Mouse (Mus musculus) kidney, adult 11 months (tissue): ENCODE data around the gene Henmt1.
A peak's percentile ranks its signal among the peaks of the same experiment; 100 is the strongest.

Source experiments
- DNase-seq: peaks from one replicate; pipeline ENCODE4 v3.0.0; 2022

Gene Henmt1

GRCm38 (mm10) chr3:108939573-108939972 is at the start of gene Henmt1:
TSS of gene Henmt1 (plus strand) at chr3:108939873.
- no peak for DNase-seq

GRCm38 (mm10) chr3:108889908-108890307 is 49.8 kb upstream of the Henmt1 start, which contains the start of gene Fndc7:
TSS of gene Fndc7 (minus strand) at chr3:108890008.
- no peak for DNase-seq

DNA sequence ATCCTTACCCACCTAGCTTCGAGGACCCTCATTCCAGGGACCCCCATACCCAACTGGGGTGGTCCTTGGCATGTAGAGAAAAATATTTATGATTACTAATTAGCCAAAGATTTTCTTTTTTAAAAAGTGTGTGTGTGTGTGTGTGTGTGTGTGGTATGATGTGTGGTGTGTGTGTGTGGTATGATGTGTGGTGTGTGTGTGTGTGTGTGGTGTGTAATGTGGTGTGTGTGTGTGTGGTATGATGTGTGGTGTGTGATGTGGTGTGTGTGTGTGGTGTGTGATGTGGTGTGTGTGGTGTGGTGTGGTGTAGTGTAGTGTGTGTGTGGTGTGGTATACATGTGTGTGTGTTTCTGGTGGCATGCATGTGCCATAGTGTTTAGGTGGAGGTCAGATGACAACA is 47.6 kb upstream of the Henmt1 start:
- no peak for DNase-seq

GRCm38 (mm10) chr3:108892914-108893313 is 46.8 kb upstream of the Henmt1 start:
- no peak for DNase-seq

DNA sequence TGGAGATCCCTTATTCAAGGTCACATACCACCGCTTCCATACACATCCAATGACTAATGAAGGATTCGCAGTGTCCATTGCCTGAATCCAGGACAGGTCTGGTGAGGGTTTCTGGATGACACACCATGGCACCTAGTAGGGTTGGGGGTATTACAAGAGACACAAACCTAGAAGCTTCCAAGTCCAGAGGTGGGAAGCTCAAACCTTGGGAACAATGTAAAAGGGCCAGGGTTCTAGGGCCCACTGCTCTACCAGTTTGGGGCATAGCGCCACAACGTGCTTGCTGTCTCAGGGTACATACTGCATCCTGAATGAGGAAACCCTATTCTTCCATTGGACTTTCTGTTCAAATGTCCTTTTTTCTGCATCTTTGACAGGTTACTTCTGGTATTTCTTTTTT is 41.0 kb upstream of the Henmt1 start:
- DNase-seq, result no peak

DNA sequence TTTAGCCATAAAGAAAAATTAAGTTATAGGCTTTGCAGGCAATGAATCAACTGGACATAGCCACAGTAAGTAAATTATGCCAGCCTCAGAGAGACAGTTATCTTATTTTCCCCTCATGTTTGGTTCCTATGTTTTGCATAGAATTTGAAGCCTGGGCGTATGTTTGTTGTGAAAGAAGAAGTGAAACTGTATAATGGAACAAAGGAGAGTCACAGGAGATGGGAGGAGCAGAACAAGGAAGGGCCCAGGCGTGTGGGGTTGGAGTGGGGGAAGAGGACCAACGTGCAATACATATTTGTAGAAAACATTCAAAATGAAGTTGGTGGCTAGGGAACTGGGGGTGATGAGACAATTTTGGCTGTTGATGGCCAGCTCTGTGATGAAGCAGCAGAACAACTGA is 39.5 kb upstream of the Henmt1 start:
- no peak for DNase-seq

- DNase-seq, result no peak
These were observed 39.0 kb upstream of the Henmt1 start for GRCm38 (mm10) chr3:108900681-108901080.

- DNase-seq, result no peak
These were observed 37.6 kb upstream of the Henmt1 start for GRCm38 (mm10) chr3:108902038-108902437.

DNA sequence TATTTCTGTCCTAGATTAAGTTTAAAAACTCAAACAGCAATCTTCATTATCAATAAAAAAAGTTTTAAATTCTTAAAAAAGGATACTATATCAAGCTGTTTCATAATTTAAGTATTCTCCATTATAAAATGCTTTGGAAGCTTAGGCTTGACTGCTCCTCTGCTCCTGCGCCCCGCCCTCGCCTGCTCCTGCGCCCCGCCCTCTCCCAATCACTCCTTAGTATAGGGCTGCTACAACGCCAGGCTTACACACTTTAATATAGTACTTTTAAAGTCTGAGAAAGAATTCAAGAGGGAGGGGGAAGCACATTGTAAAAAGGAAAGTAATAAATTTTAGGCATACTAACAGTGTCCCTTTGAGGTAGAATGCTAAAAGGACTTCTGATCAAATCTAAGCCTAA is 36.7 kb upstream of the Henmt1 start:
- no peak for DNase-seq

DNA sequence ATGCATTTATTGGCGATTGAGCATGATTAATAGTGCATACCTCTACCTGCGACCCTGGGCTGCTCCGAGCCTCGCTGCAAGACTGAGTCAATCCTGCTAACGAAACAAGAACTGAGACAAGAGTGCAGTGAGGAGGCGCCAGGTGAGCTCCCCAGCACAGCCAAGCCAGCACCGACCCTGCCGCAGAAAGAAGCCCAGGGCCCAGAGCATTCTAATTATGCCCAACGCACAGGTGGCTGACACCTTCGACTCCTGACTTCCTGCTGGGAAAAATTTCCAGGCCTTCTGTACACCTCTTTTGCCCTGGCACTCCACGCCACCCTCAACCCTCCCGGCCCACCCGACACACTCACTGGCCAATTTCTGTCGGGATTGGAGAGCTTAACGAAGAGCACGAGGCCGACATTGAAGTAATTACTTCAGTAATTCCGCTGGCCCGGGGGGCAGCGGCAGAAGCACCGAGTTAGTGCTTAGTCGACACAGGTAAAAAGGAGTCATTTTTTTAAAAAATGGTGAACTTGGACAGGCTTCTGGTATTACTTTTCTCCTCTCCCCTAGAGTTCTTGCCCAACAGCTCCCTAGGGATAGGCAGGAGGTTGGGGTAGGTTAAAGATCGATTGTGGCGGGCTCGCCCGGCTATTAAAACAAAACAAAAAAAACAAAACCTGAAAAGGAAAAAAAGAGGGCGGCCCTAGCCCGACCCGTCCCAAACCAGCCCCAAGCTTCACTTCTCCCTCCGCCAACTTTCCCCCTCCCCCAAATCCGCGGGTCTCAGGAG is 29.2 kb upstream of the Henmt1 start:
- peak; percentile 12 for DNase-seq

DNA sequence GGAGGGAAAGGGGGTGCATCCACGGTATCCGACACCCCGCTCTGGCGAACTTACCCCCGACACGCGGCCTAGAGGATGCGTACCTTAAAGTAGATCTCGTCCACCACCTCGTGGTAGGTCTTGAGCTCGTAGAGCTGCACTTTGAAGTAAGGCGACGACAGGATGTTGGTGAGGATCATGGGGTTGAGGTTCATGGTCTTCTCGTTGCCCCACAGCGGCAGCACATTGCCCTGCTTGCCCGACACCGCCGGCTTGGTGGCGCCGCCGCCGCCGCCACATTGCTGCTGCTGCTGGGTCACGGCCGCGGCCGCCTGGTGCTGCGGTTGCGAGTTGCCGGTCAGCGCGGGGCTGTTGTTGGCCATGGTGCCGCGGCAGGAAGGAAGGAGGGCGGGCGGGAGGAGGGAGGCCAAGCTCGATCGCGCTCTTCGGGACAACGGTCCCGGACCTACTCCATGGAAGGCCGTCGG is 28.6 kb upstream of the Henmt1 start:
- DNase-seq, result peak; percentile 63

GRCm38 (mm10) chr3:108911548-108912413 is 27.9 kb upstream of the Henmt1 start, which contains the start of gene Prpf38b:
TSS of gene Prpf38b (minus strand) at chr3:108911727.
- peak; percentile 95 for DNase-seq

DNA sequence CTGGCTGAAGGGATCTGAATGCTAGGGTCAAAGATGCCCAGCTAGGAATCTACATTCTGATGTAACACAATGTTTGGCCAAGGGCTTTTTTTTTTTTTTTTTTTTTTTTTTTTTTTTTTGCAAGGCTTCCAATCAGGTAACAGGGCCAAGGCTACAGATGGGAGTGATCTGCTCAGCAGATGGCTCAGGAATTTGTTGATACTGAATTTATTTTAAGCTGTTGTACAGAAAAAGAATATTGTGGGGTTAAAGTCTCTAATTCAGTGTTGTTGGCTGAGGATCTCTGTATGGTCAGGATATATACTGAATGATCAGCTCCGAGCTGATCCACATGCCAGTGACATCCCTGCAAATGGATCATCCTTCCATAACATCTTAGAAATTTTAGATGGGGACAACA is 23.7 kb upstream of the Henmt1 start:
- no peak for DNase-seq

DNA sequence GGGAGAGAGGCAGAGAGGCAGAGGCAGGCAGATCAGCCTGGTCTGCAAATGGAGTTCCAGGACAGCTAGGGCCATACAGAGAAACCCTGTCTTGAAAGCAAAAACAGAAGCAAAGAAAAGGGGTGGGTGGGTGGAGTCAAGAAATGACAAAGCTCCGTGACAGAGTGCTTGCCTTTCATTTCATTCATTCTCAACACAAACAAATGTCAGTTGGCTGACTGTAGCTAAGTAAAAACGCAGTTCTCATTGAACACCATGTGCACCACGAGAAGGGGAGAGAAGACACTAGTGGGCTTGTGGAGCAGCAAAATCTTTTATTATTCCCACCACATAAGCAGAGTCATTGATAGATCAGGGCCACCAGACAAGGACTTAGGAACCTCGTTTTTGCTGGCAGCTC is 22.8 kb upstream of the Henmt1 start:
- DNase-seq, result no peak

- no peak for DNase-seq
These were observed 21.7 kb upstream of the Henmt1 start for GRCm38 (mm10) chr3:108917986-108918385.

GRCm38 (mm10) chr3:108918852-108919251 is 20.8 kb upstream of the Henmt1 start:
- no peak for DNase-seq

- peak; percentile 67 for DNase-seq
These were observed 19.1 kb upstream of the Henmt1 start for GRCm38 (mm10) chr3:108920442-108921070.

DNA sequence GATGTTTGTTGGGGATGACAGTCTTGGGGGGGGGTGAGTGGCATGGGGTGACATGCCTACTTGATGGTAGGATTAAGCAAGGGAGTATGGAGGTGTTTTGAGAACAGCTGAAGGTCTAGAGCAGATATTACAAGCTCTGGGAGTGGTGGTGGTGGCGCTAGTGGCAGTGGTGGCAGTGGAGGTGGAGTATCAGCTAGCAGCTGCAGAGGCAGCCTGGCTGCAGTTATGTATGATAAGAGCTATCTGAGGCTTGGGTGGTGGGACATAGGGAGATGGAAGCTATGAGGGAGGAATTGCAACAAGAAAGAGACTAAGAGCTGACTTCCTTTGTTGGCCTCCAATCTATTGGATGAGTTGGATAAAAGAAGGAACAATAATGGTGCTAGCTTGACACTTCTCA is 17.9 kb upstream of the Henmt1 start:
- DNase-seq, result no peak

GRCm38 (mm10) chr3:108925677-108926076 is 14.0 kb upstream of the Henmt1 start:
- DNase-seq, result no peak

- DNase-seq, result no peak
These were observed 13.4 kb upstream of the Henmt1 start for GRCm38 (mm10) chr3:108926308-108926707.

DNA sequence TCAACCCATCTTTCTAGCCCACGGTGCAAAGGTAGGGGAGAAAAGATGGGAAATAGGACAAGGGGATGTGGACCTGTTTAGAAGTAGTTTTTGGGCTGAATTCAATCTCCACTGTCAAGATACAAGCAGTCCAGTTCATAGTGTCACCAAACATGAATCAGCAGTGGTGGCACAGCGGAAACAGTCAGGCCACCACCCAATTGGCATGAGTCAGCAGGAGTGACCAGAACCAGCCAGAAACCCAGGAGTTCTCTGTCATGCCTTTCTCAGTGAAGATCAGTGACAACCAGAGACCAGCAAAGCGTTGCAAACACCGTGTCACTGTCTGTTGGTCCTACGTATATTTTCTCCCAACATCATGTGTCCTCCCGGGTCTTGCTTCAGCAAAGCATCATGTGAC is 6.1 kb upstream of the Henmt1 start:
- DNase-seq, result no peak

GRCm38 (mm10) chr3:108938691-108939090 is 982 bp upstream of the Henmt1 start:
- DNase-seq, result peak; percentile 8

- DNase-seq, result no peak
These were observed 444 bp downstream of the Henmt1 start, which contains the start of gene Gm9857 for GRCm38 (mm10) chr3:108940001-108940633. TSS of gene Gm9857 (minus strand) at chr3:108940445.
